Mouse (Mus musculus): ENCODE data around the gene Pde8a. TPM values are rescaled to one million over a fixed set of nuclear protein-coding genes. Genes with fewer than 3 reads are reported as not detected.
A peak's percentile ranks its signal among the peaks of the same experiment; 100 is the strongest.

The Pde8a gene
- polyA plus RNA-seq, 1 experiment = 3.5 TPM

DNA sequence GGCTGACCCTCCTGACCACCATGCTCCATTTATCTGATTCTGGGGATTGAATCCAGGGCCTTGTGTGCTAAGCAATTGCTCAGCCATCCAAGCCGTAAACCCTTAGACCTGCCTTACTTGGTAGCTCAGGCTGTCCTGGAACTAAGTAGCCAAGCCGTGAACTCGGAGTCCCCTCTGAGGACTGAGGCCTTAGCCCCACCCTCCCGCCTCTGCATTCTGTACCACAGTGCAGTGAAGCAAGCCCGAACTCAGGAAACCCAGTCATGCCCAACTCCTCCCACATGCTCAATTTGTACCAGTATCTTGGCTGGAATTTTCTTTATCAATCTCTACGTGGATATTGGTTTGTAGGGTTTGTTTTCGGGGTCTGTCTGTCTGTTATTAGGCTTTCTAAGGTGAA lies 118.5 kb downstream of the Pde8a start:
- Histone ChIP-seq H3K4me3 (ENCODE audit: low read depth, low read length) (no peak overlapping the region), H3K4me1 (ENCODE audit: control insufficient read depth, insufficient read depth, insufficient read length, low read length) (peaks cover 2% of the 10 kb centered on the region; the same call in 1 of the 2 replicates), H3K27ac (ENCODE audit: insufficient read depth, low read depth, low read length) (no peak overlapping the region), H3K27me3 (ENCODE audit: control insufficient read depth, insufficient read depth, low read length) (no peaks in the 10 kb centered on the region), H3K36me3 (ENCODE audit: control insufficient read depth, insufficient read depth, low read length) (peaks cover 6% of the 10 kb centered on the region; the same call in 1 of the 2 replicates)
- no peak for TF ChIP-seq POLR2A (IDR thresholded peaks at IDR 0.05; ENCODE audit: low read depth, low read length)
- no peak for TF ChIP-seq CTCF (IDR thresholded peaks at IDR 0.05; ENCODE audit: extremely low read depth, insufficient read length, insufficient replicate concordance, low read depth, low read length)
- WGBS = 84% methylated on average over 7 of the region's 7 CpGs

DNA sequence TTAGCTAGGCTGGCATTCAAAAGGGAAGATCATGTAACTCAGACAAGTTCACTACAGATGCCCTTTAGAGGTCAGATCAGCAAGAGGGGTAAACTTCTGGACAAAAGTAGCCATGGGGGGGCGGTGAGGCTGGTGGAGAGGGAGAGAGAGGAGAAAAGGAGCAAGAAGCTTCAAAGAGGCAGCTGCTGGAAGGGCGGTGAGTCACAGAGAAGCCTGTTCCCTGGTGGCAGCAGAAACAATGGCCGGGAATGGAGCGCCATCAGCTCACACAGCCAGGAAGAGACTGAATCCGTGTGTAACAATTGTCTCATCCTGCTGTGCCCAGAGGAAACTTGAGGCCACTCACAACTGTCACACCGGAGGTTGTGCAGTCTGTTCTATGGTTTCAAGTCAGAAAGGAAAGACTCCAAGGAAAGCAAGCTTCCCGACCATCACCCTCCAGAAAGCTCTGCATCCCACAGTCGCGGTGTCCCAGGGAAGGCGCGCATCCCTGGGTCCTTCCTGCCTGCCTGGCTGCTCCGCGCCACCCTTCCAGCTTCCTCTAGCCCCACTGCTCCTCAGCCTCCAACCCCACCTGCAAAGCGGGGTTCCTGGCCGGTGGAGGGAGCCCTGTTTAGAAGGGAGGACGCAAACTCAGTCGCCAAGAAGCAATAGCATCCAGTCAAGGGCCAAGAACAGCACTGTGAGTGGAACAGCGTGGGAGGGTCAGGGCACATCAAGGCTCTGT lies 122.5 kb downstream of the Pde8a start:
- WGBS = 86% methylated on average over 18 of the region's 18 CpGs
- H3K27ac ChIP-seq (ENCODE audit: insufficient read depth, low read depth, low read length) = no peak overlapping the region
- H3K27me3 ChIP-seq (ENCODE audit: control insufficient read depth, insufficient read depth, low read length) = no peaks in the 10 kb centered on the region
- H3K36me3 ChIP-seq (ENCODE audit: control insufficient read depth, insufficient read depth, low read length) = peaks cover 17% of the 10 kb centered on the region
- no peaks in the 10 kb centered on the region for H3K4me1 ChIP-seq (ENCODE audit: control insufficient read depth, insufficient read depth, insufficient read length, low read length)
- TF ChIP-seq CTCF (IDR thresholded peaks at IDR 0.05; ENCODE audit: extremely low read depth, insufficient read length, insufficient replicate concordance, low read depth, low read length) (no peak), POLR2A (IDR thresholded peaks at IDR 0.05; ENCODE audit: low read depth, low read length) (no peak; the same call in 1 of the 2 replicates)
- no peak overlapping the region for H3K4me3 ChIP-seq (ENCODE audit: low read depth, low read length)

DNA sequence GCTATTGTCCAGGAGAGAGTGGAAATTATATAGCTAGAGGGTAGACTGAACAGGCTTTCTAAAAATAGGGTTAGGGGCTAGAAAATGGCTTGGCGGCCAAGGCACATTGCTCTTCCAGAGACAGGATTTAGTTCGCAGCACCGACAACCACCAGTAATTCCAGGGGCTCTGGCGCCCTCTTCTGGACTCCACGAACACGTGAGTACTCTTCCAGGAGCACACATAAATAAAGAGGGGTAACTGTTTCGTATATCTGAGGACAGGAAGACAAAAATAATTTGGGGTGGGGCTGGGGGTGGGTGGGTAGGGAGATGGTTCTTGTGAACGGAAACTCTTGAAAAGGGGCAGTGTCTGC lies 123.0 kb downstream of the Pde8a start:
- no peak for TF ChIP-seq POLR2A (IDR thresholded peaks at IDR 0.05; ENCODE audit: low read depth, low read length)
- peak; percentile 62; the same call in 1 of the 2 replicates for TF ChIP-seq CTCF (IDR thresholded peaks at IDR 0.05; ENCODE audit: extremely low read depth, insufficient read length, insufficient replicate concordance, low read depth, low read length)
- peaks cover 17% of the 10 kb centered on the region for H3K36me3 ChIP-seq (ENCODE audit: control insufficient read depth, insufficient read depth, low read length)
- WGBS = 56% methylated on average over 8 of the region's 8 CpGs

DNA sequence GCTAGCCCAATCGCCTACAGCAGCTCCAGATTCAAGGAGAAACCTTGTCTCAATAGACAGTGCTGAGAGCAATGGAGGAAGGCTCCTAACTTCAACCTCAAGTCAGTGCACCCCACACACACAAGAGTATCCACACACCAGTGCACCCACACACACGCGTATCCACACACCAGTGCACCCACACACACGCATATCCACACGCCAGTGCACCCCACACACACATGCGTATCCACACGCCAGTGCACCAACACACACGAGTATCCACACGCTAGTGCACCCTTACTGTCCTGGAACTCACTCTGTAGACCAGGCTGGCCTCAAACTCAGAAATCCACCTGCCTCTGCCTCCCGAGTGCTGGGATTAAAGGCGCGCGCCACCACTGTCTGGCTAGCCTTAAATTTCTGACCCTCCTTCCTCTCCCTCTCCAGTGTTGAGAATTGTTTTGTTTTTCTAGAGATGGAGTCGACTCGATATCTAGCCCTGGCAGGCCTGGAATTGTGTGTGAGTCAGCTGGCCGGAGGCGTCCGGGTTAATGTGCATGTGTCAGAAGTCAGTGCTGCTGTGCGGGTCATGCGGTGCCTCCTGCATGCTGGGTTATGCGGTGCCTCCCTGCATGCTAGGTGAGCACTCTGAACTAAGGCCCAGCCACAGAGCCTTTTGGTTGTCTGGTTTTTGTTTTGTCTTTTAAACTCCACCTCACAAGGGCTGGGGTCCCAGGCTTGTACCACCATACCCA lies 124.6 kb downstream of the Pde8a start:
- Histone ChIP-seq H3K4me3 (ENCODE audit: low read depth, low read length) (no peak overlapping the region), H3K27me3 (ENCODE audit: control insufficient read depth, insufficient read depth, low read length) (no peaks in the 10 kb centered on the region), H3K27ac (ENCODE audit: insufficient read depth, low read depth, low read length) (no peak overlapping the region), H3K4me1 (ENCODE audit: control insufficient read depth, insufficient read depth, insufficient read length, low read length) (peaks cover 2% of the 10 kb centered on the region; the same call in 1 of the 2 replicates), H3K36me3 (ENCODE audit: control insufficient read depth, insufficient read depth, low read length) (peaks cover 23% of the 10 kb centered on the region)
- WGBS = 93% methylated on average over 21 of the region's 21 CpGs
- TF ChIP-seq POLR2A (IDR thresholded peaks at IDR 0.05; ENCODE audit: low read depth, low read length) = no peak
- no peak for TF ChIP-seq CTCF (IDR thresholded peaks at IDR 0.05; ENCODE audit: extremely low read depth, insufficient read length, insufficient replicate concordance, low read depth, low read length)

More for the DNA sequence above, 123.0 kb downstream of the Pde8a start:
- Histone ChIP-seq H3K4me3 (ENCODE audit: low read depth, low read length) (no peak overlapping the region), H3K27ac (ENCODE audit: insufficient read depth, low read depth, low read length) (no peak overlapping the region), H3K4me1 (ENCODE audit: control insufficient read depth, insufficient read depth, insufficient read length, low read length) (no peaks in the 10 kb centered on the region), H3K27me3 (ENCODE audit: control insufficient read depth, insufficient read depth, low read length) (no peaks in the 10 kb centered on the region)

DNA sequence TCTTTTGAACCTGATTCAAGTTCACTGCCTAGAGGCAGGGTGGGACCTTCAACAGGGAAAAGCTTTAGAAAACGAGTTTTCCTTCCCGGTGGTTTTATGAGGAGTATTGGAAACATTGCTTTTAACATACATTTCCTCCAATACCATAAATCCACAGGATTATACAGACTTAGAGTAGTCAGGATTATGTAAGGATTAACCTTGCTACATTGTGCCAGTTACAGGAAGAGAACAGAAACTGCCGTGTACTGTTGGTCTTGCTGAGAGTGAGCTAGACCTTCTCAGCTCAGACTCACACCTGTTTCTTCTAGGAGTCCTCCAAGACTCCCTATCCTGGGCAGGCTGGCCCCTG lies 125.1 kb downstream of the Pde8a start:
- Histone ChIP-seq H3K4me1 (ENCODE audit: control insufficient read depth, insufficient read depth, insufficient read length, low read length) (peaks cover 6% of the 10 kb centered on the region), H3K36me3 (ENCODE audit: control insufficient read depth, insufficient read depth, low read length) (peaks cover 28% of the 10 kb centered on the region), H3K4me3 (ENCODE audit: low read depth, low read length) (no peak overlapping the region), H3K27me3 (ENCODE audit: control insufficient read depth, insufficient read depth, low read length) (no peaks in the 10 kb centered on the region), H3K27ac (ENCODE audit: insufficient read depth, low read depth, low read length) (no peak overlapping the region)
- no peak for TF ChIP-seq POLR2A (IDR thresholded peaks at IDR 0.05; ENCODE audit: low read depth, low read length)
- WGBS = 79% methylated on average over 3 of the region's 3 CpGs

DNA sequence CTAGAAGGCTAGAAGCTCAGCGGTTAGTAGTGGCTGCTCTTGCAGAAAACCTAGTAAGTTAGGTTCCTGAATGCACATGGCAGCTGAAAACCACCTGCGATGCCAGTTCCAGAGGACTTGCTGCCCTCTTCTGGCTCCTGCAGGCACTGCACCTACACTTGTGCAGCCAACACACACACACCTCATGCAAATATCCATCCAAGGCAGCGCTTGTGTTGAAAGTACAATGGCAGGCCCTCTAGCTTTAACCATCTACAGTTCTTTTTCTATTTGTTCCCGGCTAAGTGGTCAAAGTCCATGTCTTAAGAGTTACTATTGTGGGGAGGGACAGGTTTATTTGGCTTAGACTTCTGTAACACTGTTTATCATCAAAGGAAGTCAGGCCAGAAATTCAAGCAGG lies 126.4 kb downstream of the Pde8a start:
- no peak overlapping the region for H3K27ac ChIP-seq (ENCODE audit: insufficient read depth, low read depth, low read length)
- no peak overlapping the region for H3K4me3 ChIP-seq (ENCODE audit: low read depth, low read length)
- H3K36me3 ChIP-seq (ENCODE audit: control insufficient read depth, insufficient read depth, low read length) = peaks cover 31% of the 10 kb centered on the region
- 42% methylated on average over 4 of the region's 4 CpGs for WGBS
- TF ChIP-seq POLR2A (IDR thresholded peaks at IDR 0.05; ENCODE audit: low read depth, low read length) = no peak
- peak; percentile 59; the same call in 1 of the 2 replicates for TF ChIP-seq CTCF (IDR thresholded peaks at IDR 0.05; ENCODE audit: extremely low read depth, insufficient read length, insufficient replicate concordance, low read depth, low read length)
- peaks cover 10% of the 10 kb centered on the region for H3K4me1 ChIP-seq (ENCODE audit: control insufficient read depth, insufficient read depth, insufficient read length, low read length)
- H3K27me3 ChIP-seq (ENCODE audit: control insufficient read depth, insufficient read depth, low read length) = no peaks in the 10 kb centered on the region

DNA sequence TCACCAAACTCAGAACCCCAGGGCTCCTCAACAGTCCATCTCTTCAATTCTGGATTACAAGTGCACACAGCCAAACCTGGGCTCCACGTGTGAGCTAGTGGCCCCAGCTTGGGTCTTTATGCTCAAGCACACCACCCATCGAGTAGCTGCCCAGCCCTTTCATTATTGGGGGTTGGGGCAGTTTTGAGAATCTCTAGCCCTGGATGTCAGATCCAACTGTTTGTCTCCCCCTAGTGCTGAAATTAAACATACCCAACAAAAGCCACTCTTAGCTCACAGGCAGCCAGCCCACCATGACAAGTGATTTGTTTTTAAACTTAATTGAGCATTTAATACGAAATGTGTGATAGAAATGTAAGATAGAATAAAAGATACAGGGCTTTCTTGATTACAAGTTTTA lies 128.2 kb downstream of the Pde8a start:
- no peak overlapping the region for H3K4me3 ChIP-seq (ENCODE audit: low read depth, low read length)
- TF ChIP-seq POLR2A (IDR thresholded peaks at IDR 0.05; ENCODE audit: low read depth, low read length) (no peak), CTCF (IDR thresholded peaks at IDR 0.05; ENCODE audit: extremely low read depth, insufficient read length, insufficient replicate concordance, low read depth, low read length) (peak; percentile 48; the same call in 1 of the 2 replicates)
- WGBS = 37% methylated on average over 3 of the region's 3 CpGs
- H3K4me1 ChIP-seq (ENCODE audit: control insufficient read depth, insufficient read depth, insufficient read length, low read length) = peaks cover 10% of the 10 kb centered on the region
- H3K36me3 ChIP-seq (ENCODE audit: control insufficient read depth, insufficient read depth, low read length) = peaks cover 29% of the 10 kb centered on the region
- no peaks in the 10 kb centered on the region for H3K27me3 ChIP-seq (ENCODE audit: control insufficient read depth, insufficient read depth, low read length)
- H3K27ac ChIP-seq (ENCODE audit: insufficient read depth, low read depth, low read length) = no peak overlapping the region
